Mouse (Mus musculus) A20 (cell line): ENCODE measurements at regions not wholly inside any gene's neighbourhood (a gene's known extent, or its start where the extent isn't known, plus 50 kb on each side); places are given as distances from the start of the nearest gene placed in this dataset.
A peak's percentile ranks its signal among the peaks of the same experiment; 100 is the strongest.

Experiments used
- DNase-seq: peaks from one replicate; pipeline ENCODE4 v3.0.0-alpha.2; 2011; ENCODE audit warnings: low read depth, low spot score

- peak; percentile 44 for DNase-seq
Measured at GRCm38 (mm10) chr15:31673038-31673437, 71.4 kb downstream of the Fam173b start.

DNA sequence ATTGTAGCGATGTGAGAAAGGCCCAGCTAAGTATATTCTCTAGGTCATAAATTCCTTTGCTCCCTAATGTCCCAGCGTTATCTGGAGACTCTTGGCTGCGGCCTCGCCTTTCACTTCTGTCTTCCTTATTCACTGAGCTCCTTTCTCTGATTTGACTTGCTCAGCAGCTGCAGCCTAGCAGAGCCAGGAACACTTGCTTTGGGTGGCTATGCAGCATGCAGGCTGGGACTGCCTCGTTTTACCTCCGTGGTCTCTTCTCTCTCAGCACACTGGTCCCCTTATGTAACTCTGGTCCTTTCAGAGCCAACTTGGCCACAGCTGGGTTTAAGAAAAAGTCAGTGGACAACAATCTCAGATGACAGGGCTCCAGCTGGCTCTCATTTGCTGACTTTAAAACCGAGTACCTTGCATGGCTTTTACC is 75.1 kb downstream of the Fam173b start:
- no peak for DNase-seq

- DNase-seq = no peak
Measured at GRCm38 (mm10) chr15:31693109-31693508, 91.5 kb downstream of the Fam173b start.

GRCm38 (mm10) chr15:31694877-31695671 is 93.4 kb downstream of the Fam173b start:
- DNase-seq = no peak

DNA sequence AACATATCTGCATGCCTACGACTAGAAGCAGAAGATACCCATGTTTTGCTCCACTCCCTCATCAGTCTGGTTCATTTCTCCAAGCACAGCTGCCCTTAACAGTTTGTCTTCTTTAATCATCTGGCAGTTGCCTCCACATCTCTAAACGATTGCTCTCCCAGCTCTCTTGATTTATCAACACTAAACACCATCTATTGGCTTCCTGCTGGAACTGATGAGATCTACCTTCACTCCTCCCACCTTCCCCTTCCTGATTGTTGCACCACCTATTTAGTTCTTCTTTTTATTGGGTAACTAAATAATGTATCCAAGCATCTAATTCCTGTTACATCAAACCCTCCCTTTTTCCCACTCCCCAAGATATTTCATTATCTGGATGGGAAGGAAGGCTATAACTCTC is 101.7 kb downstream of the Fam173b start:
- DNase-seq = no peak

DNA sequence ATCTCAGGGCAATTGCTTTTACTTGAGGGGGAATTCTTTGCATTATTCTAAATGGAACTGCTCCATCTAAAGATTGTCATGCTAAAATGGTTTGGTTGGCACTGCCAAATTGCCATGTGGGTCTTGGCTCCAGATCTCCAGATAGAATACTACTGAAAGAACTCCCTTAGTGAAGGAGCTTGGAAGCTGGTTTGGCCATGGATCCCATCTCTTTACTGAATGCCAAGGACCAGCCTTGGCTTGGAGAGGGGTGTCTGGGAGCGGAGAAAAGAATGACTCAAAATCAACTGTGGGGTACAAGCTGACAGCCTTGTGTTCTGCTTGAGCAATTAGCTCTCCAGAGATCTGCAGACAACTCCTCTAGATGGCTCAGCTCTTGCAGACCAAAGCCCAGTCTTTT is 105.8 kb downstream of the Fam173b start:
- no peak for DNase-seq

- DNase-seq = no peak
Measured at GRCm38 (mm10) chr15:31721019-31721418, 119.4 kb downstream of the Fam173b start.

GRCm38 (mm10) chr15:31722429-31722828 is 120.8 kb downstream of the Fam173b start:
- DNase-seq = no peak

DNA sequence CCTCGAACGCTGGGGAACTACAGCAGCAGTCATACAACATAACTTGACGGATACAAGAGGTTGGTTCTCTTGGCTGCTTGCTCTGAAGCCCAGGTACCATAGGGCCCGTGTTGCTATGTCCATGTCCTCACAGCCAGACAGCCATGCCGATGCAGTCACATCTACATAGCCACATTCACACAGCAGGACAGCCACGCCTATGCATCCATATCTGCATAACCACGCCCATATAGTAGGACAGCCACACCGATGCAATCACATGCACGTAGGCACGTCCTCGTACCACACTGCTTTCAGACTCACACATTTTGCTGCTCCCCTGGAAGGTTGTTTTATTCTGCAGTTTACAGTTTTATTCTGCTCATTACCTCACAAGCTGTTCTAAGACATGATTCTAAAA is 122.6 kb downstream of the Fam173b start:
- peak; percentile 88 for DNase-seq

GRCm38 (mm10) chr15:31729133-31729532 is 127.5 kb downstream of the Fam173b start:
- no peak for DNase-seq

GRCm38 (mm10) chr15:31741686-31742085 is 140.0 kb downstream of the Fam173b start:
- no peak for DNase-seq

GRCm38 (mm10) chr15:31744570-31744969 is 142.9 kb downstream of the Fam173b start:
- DNase-seq = no peak

GRCm38 (mm10) chr15:31752632-31753031 is 151.0 kb downstream of the Fam173b start:
- no peak for DNase-seq

GRCm38 (mm10) chr15:31753578-31754281 is 152.1 kb downstream of the Fam173b start:
- DNase-seq = no peak

DNA sequence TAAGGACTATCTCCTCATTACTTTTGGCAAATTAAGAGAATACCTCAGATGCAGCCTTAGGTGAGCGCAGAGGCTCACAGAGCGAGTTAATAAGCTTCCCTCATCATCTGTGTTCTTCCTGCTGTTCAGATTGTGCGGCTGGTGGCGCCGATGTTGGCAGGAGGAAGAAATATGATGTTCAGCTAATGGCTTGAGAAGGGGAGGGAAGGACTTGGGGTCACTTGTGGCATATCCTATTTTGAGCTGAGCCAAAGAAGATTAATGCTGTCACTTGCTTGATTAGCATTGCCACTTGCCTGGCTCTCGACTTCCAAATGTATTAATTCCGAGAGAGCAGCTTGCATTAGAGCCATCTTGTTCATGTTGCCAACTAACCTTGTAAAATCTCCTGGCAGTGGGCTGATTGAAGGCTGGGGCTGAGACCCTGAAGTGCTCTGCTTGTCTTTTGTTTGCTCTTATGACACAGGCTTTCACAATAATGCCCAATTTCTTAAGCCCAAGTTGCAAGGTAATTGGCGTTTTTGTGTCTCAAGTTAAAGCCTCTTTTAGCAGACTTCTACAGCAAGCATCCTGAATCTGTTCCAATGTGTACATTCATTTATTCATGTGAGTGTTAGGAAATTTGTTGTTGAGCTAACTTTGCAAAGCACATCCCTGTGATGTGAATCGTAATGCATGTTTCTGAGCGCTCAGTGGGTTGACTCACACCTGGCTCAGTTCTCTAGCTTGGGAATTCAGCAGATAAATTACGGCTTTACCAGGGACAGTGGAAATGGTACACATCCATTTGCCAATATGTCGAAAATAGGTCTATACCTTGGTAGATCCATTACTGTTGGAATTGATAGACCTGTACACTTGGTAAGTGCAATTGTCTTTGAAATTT is 167.6 kb downstream of the Fam173b start:
- DNase-seq = no peak

DNA sequence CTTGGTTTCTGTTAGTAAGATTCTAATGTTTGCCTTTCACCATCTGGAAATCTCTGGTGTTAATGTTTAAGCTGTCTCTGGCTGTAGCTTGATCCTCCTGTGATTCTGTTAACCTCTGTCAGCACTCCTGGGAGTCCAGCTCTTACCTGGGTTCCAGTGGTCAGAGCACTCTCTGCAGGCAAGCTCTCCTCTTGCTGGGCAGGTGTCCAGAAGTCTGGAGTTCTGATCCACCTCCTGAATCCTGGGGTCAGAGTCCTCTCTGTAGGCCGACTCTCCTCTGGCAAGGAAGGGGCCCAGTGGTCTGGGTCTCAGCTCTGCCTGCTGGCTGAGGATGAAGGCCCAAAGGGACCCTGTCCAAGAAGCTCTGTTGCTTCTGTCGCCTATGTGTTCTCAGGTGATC is 181.4 kb downstream of the Fam173b start:
- DNase-seq = no peak

GRCm38 (mm10) chr15:31785022-31785421 is 183.4 kb downstream of the Fam173b start:
- peak; percentile 26 for DNase-seq

- no peak for DNase-seq
Measured at GRCm38 (mm10) chr15:31798863-31799262, 197.2 kb downstream of the Fam173b start.

DNA sequence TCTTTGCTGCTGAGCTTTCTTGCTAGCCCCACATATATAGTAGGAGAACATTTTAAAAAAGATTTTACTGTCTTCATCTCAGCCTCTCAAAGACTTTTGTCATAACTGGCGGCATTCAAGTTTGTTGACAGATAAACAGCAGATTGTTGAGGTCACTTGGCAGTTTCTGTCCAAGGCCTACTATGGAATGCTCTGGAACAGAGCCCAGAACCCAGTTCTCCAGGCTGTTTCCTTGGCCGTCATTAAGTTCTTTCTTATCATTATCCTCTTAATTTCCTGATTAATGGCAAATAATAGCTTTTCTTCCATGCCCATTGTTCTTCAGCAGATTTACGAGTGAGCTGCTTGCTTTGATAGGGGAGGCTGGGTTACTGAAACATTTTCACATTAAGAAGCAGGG is 203.9 kb downstream of the Fam173b start:
- no peak for DNase-seq

DNA sequence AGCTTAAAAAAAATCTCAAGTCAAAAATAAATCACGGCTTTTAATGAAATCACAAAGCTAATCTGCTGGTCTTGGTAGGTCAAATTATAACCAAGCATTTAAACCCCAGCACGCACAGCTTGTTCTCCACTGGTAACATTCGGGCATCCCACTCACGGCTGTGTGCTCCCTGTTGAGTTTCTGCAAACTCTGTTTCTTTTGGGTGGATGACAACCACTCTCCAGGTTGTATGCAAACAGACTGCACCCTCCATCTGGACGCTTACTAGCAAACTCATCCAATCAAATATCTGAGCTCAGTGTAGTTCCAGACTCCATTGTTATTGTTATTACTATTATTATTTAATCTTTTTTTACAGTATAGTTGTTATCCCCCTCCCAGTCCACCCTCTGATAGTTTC is 213.9 kb downstream of the Fam173b start:
- DNase-seq = no peak

- no peak for DNase-seq
Measured at GRCm38 (mm10) chr15:31819219-31819618, 217.6 kb downstream of the Fam173b start.

DNA sequence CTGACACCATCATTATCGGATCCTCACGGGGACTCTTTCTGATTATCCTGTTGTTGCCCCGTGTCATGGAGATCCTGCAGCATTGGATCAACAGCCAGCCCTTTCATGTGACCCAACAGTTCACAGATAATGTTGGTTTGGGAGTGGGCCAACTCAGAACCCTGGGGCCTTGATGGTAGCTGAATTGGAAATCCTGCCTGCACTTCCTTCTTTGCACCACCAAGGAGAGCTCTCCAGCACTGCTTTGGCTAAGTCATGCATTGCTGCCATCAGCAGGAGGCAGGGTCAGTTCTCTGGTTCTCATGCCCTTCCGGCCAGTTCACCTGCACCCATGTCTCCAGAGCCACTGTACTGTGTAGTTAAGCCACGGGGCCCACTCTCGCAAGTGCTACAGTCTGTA is 225.6 kb downstream of the Fam173b start:
- DNase-seq = no peak
